In the genomic region with DNA sequence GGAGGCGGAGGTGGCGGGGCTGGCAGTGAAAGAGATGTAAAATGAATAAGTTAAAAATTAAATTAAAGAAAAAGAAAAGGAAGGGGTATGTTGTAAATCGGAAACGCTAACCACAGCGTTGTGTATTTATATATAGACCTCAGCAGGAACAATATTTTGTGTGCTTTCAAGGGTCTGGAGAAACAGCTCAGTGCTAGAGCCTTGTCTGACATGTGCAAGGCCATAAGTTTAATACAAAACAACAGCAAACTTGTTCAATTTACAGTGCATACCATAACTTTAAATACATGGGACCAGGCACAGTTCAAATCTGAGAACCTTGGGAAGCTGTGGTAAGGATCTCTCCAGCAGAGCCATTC, we compare ENCODE assay signal across 8 mouse cellular contexts. TPM values are rescaled to one million over a fixed set of nuclear protein-coding genes. Genes with fewer than 3 reads are reported as not detected.
DNase-seq lines count a peak whose midpoint lies in the region; ATAC-seq and TF ChIP-seq lines count a peak whose summit lies in the region.

No protein-coding gene starts in this region.

- no peaks in the 10 kb centered on the region for H3K9me3 ChIP-seq in embryonic facial prominence, embryonic 11.5 days (replicated peaks; ENCODE audit: control insufficient read depth, low read length)
- H3K9me3 ChIP-seq in intestine, embryonic 15.5 days: no peaks in the 10 kb centered on the region
- no peaks in the 10 kb centered on the region for H3K9me3 ChIP-seq in neural tube, embryonic 15.5 days (replicated peaks)

- H3K4me3 ChIP-seq in lung, adult 2 months (replicated peaks; ENCODE audit: extremely low read depth, low read depth, low read length): peak overlapping the region; percentile 90
- H3K4me3 ChIP-seq in embryonic facial prominence, embryonic 11.5 days (ENCODE audit: low read depth, low read length): peak overlapping the region; percentile 77
- peak overlapping the region; percentile 60 for H3K4me3 ChIP-seq in intestine, embryonic 15.5 days (replicated peaks)
- H3K4me3 ChIP-seq in neural tube, embryonic 15.5 days (replicated peaks): peak overlapping the region; percentile 80

- no peaks in the 10 kb centered on the region for H3K27me3 ChIP-seq in embryonic facial prominence, embryonic 11.5 days (ENCODE audit: control insufficient read depth, insufficient read depth, low read length)
- H3K27me3 ChIP-seq in intestine, embryonic 15.5 days (replicated peaks): no peaks in the 10 kb centered on the region
- H3K27me3 ChIP-seq in neural tube, embryonic 15.5 days (replicated peaks): no peaks in the 10 kb centered on the region

- H3K4me1 ChIP-seq in lung, adult 2 months (ENCODE audit: control insufficient read depth, insufficient read depth, low read length): no peaks in the 10 kb centered on the region; the same call in 1 of the 2 replicates
- H3K4me1 ChIP-seq in embryonic facial prominence, embryonic 11.5 days (ENCODE audit: control insufficient read depth, insufficient read depth, low read length): no peaks in the 10 kb centered on the region; the same call in 1 of the 2 replicates
- peaks cover 10% of the 10 kb centered on the region for H3K4me1 ChIP-seq in intestine, embryonic 15.5 days (replicated peaks)
- peaks cover 27% of the 10 kb centered on the region for H3K4me1 ChIP-seq in neural tube, embryonic 15.5 days

- WGBS in lung, adult 2 months: 1% methylated on average over 5 of the region's 5 CpGs
- 0% methylated on average over 5 of the region's 5 CpGs for whole genome bisulfite sequencing in embryonic facial prominence, embryonic 11.5 days
- 1% methylated on average over 5 of the region's 5 CpGs for WGBS in intestine, embryonic 15.5 days
- 3% methylated on average over 5 of the region's 5 CpGs for WGBS in neural tube, embryonic 15.5 days

- peaks cover 5% of the 10 kb centered on the region for H3K36me3 ChIP-seq in embryonic facial prominence, embryonic 11.5 days (replicated peaks; ENCODE audit: control insufficient read depth, insufficient read depth, low read depth, low read length)
- H3K36me3 ChIP-seq in intestine, embryonic 15.5 days: peaks cover 7% of the 10 kb centered on the region
- peaks cover 18% of the 10 kb centered on the region for H3K36me3 ChIP-seq in neural tube, embryonic 15.5 days

- H3K9ac ChIP-seq in embryonic facial prominence, embryonic 11.5 days (replicated peaks; ENCODE audit: low read length): peak overlapping the region; percentile 26; the same call in 1 of the 2 replicates
- H3K9ac ChIP-seq in intestine, embryonic 15.5 days: no peak overlapping the region
- peak overlapping the region; percentile 70 for H3K9ac ChIP-seq in neural tube, embryonic 15.5 days (replicated peaks)

- H3K4me2 ChIP-seq in embryonic facial prominence, embryonic 11.5 days (ENCODE audit: low read depth, low read length): peak overlapping the region; percentile 6
- peak overlapping the region; percentile 79 for H3K4me2 ChIP-seq in intestine, embryonic 15.5 days (replicated peaks)
- H3K4me2 ChIP-seq in neural tube, embryonic 15.5 days: peak overlapping the region; percentile 69

- DNase-seq in lung, adult 2 months: no peak
- DNase-seq in lung, postnatal 14 days: no peak
- no peak for DNase-seq in embryonic facial prominence, embryonic 11.5 days (ENCODE audit: low spot score)
- no peak for DNase-seq in layer of hippocampus, adult 18-20 months (ENCODE audit: low spot score in 2 of 2)
- no peak for DNase-seq in thymus, postnatal 10 days (ENCODE audit: low spot score in 2 of 2)
- DNase-seq in urinary bladder, postnatal 4 days (ENCODE audit: low spot score in 2 of 2): no peak

- H3K27ac ChIP-seq in embryonic facial prominence, embryonic 11.5 days (replicated peaks; ENCODE audit: low read depth, low read length): no peak overlapping the region
- H3K27ac ChIP-seq in intestine, embryonic 15.5 days: no peak overlapping the region
- peak overlapping the region; percentile 69 for H3K27ac ChIP-seq in neural tube, embryonic 15.5 days (replicated peaks)

- TF ChIP-seq POLR2A in lung, adult 2 months (IDR thresholded peaks at IDR 0.05; ENCODE audit: borderline replicate concordance, extremely low read depth, low read depth, low read length): no peak

- ATAC-seq in embryonic facial prominence, embryonic 11.5 days (replicated peaks; ENCODE audit: insufficient number of reproducible peaks, low FRiP score, low TSS enrichment, low read depth): no peak
- peak; percentile 15; the same call in 1 of the 2 replicates for ATAC-seq in intestine, embryonic 15.5 days
- ATAC-seq in neural tube, embryonic 15.5 days (ENCODE audit: low FRiP score): peak; percentile 28; the same call in 1 of the 2 replicates

- TF ChIP-seq CTCF in lung, adult 2 months (IDR thresholded peaks at IDR 0.05; ENCODE audit: insufficient read depth, low read length): 0 out of 2 replicates have a peak, but pooled peaks have one; percentile 15

RNA-seq across cellular contexts. Expression of a gene that starts 0.5 kb away (rescaled TPM):
- polyA plus RNA-seq in lung, adult 2 months (2012; rRNA removed): 2.9 and 4.3 TPM in 2 replicates
- 22.7 and 25.2 TPM in 2 replicates for polyA plus RNA-seq in embryonic facial prominence, embryonic 11.5 days (2014; fragmentation: Nextera tagmentation; extraction: Ambion mirVana)
- 18.9 and 21.3 TPM in 2 replicates for polyA plus RNA-seq in intestine, embryonic 15.5 days (2015; fragmentation: Nextera tagmentation; extraction: Ambion mirVana)
- polyA plus RNA-seq in neural tube, embryonic 15.5 days (2015; fragmentation: Nextera tagmentation; extraction: Ambion mirVana): 13.9 and 16.9 TPM in 2 replicates
- total RNA-seq in layer of hippocampus, adult 18-20 months (2021): 1 to 10 TPM; 7.9 to 9.7 TPM

RNA-seq across cellular contexts. Expression of a gene that starts 41.9 kb away (rescaled TPM):
- polyA plus RNA-seq in lung, adult 2 months (2012; rRNA removed): 11.3 and 13.4 TPM in 2 replicates
- 23.1 and 26.6 TPM in 2 replicates for polyA plus RNA-seq in embryonic facial prominence, embryonic 11.5 days (2014; fragmentation: Nextera tagmentation; extraction: Ambion mirVana)
- polyA plus RNA-seq in intestine, embryonic 15.5 days (2015; fragmentation: Nextera tagmentation; extraction: Ambion mirVana): 17.4 and 17.6 TPM in 2 replicates
- 6.5 and 8.5 TPM in 2 replicates for polyA plus RNA-seq in neural tube, embryonic 15.5 days (2015; fragmentation: Nextera tagmentation; extraction: Ambion mirVana)
- 10 to 100 TPM; 10.7 to 12.4 TPM for total RNA-seq in layer of hippocampus, adult 18-20 months (2021)

RNA-seq across cellular contexts. Expression of a gene that starts 46.1 kb away (rescaled TPM):
- polyA plus RNA-seq in lung, adult 2 months (2012; rRNA removed): 11.5 and 14.1 TPM in 2 replicates
- 5.8 and 6.0 TPM in 2 replicates for polyA plus RNA-seq in embryonic facial prominence, embryonic 11.5 days (2014; fragmentation: Nextera tagmentation; extraction: Ambion mirVana)
- polyA plus RNA-seq in intestine, embryonic 15.5 days (2015; fragmentation: Nextera tagmentation; extraction: Ambion mirVana): 10.8 and 11.2 TPM in 2 replicates
- polyA plus RNA-seq in neural tube, embryonic 15.5 days (2015; fragmentation: Nextera tagmentation; extraction: Ambion mirVana): 11.9 and 14.2 TPM in 2 replicates
- 10 to 100 TPM; 14.4 to 16.8 TPM for total RNA-seq in layer of hippocampus, adult 18-20 months (2021)

Comparison
In these comparisons a context has a peak if more than half of its experiments do, and no peak if none do; other contexts are left out.
1. H3K4me2 ChIP-seq: peak in every context shown above with its lines; median percentile 79 in intestine, embryonic 15.5 days; 69 in neural tube, embryonic 15.5 days; 6 in embryonic facial prominence, embryonic 11.5 days.